Mouse (Mus musculus) forebrain, embryonic 10.5 days (tissue): ENCODE measurements around the gene Ganab. TPM values are rescaled to one million over a fixed set of nuclear protein-coding genes. Genes with fewer than 3 reads are reported as not detected.

ENCODE experiments used
- DNase-seq: peaks from one replicate; pipeline ENCODE4 v3.0.0-alpha.2; 2017; ENCODE audit warnings: low spot score; ENCODE audit errors: extremely low spot score
- H3K27ac ChIP-seq: fragments of 300-500 bp; sonication (generic); 2 replicates; pipeline ENCODE4 v1.5.1; 2016; ENCODE audit warnings: mild to moderate bottlenecking
- H3K27me3 ChIP-seq: fragments of 300-500 bp; sonication (generic); 2 replicates; pipeline ENCODE4 v1.6.1; 2016; ENCODE audit warnings: mild to moderate bottlenecking; ENCODE audit not compliant: poor library complexity, severe bottlenecking
- H3K36me3 ChIP-seq: fragments of 300-500 bp; sonication (generic); replicated peaks from 2 replicates; pipeline ENCODE4 v1.6.1; 2016; ENCODE audit warnings: mild to moderate bottlenecking, moderate library complexity
- H3K4me1 ChIP-seq: fragments of 300-500 bp; sonication (generic); 2 replicates; pipeline ENCODE4 v1.6.1; 2016
- H3K4me3 ChIP-seq: fragments of 300-500 bp; sonication (generic); 2 replicates; pipeline ENCODE4 v1.5.1; 2016; ENCODE audit warnings: mild to moderate bottlenecking, moderate library complexity
- H3K9me3 ChIP-seq: fragments of 300-500 bp; sonication (generic); 2 replicates; pipeline ENCODE4 v1.6.1; 2016; ENCODE audit warnings: mild to moderate bottlenecking, moderate library complexity
- WGBS: fragments of 180-500 bp; shearing (Covaris S2); methylation state at CpG from one replicate; pipeline ENCODE4 v1.1.7; 2016; 5-methylcytosine and 5-hydroxymethylcytosine counted together
- polyA plus RNA-seq: library from polyadenylated mRNA; unstranded; fragments of >200 nt; fragmentation: Nextera tagmentation; extraction: Ambion mirVana; gene quantifications from 2 replicates; pipeline ENCODE4 v1.2.1, GENCODE M21; 2016

The Ganab gene
- polyA plus RNA-seq, 1 experiment from 2014 or later = 121 TPM

GRCm38 (mm10) chr19:8943047-8943446 is 45.2 kb downstream of the Ganab start:
- peaks cover 42% of the 10 kb centered on the region for H3K4me1 ChIP-seq
- H3K9me3 ChIP-seq = no peaks in the 10 kb centered on the region
- no peaks in the 10 kb centered on the region for H3K27me3 ChIP-seq
- H3K4me3 ChIP-seq = peak overlapping the region; percentile 69
- no peak for DNase-seq
- H3K36me3 ChIP-seq = peaks cover 67% of the 10 kb centered on the region
- 83% methylated on average over 2 of the region's 2 CpGs for WGBS
- H3K27ac ChIP-seq = peak overlapping the region; percentile 99; the same call in 1 of the 2 replicates

- 89% methylated on average over 5 of the region's 5 CpGs for WGBS
- Histone ChIP-seq H3K36me3 (peaks cover 67% of the 10 kb centered on the region), H3K27ac (no peak overlapping the region), H3K4me3 (peak overlapping the region; percentile 69), H3K9me3 (no peaks in the 10 kb centered on the region), H3K4me1 (peaks cover 42% of the 10 kb centered on the region), H3K27me3 (no peaks in the 10 kb centered on the region)
- DNase-seq = no peak
Measured at GRCm38 (mm10) chr19:8944062-8944461, 46.2 kb downstream of the Ganab start.

GRCm38 (mm10) chr19:8944750-8945149 is 46.9 kb downstream of the Ganab start:
- H3K4me1 ChIP-seq = peaks cover 42% of the 10 kb centered on the region
- DNase-seq = peak; percentile 54
- H3K9me3 ChIP-seq = no peaks in the 10 kb centered on the region
- peak overlapping the region; percentile 1; the same call in 1 of the 2 replicates for H3K27ac ChIP-seq
- H3K4me3 ChIP-seq = peak overlapping the region; percentile 69
- H3K36me3 ChIP-seq = peaks cover 68% of the 10 kb centered on the region
- H3K27me3 ChIP-seq = no peaks in the 10 kb centered on the region
- WGBS = 58% methylated on average over 5 of the region's 5 CpGs

GRCm38 (mm10) chr19:8945251-8945650 is 47.4 kb downstream of the Ganab start:
- Histone ChIP-seq H3K27ac (0 out of 2 replicates have a peak overlapping the region, but pooled peaks have one; percentile 1), H3K27me3 (no peaks in the 10 kb centered on the region), H3K4me3 (peak overlapping the region; percentile 69), H3K36me3 (peaks cover 72% of the 10 kb centered on the region), H3K4me1 (peaks cover 41% of the 10 kb centered on the region), H3K9me3 (no peaks in the 10 kb centered on the region)
- DNase-seq = no peak
- 91% methylated on average over 6 of the region's 6 CpGs for WGBS

GRCm38 (mm10) chr19:8946929-8947328 is 49.1 kb downstream of the Ganab start:
- DNase-seq = no peak
- Histone ChIP-seq H3K9me3 (no peaks in the 10 kb centered on the region), H3K4me3 (no peak overlapping the region), H3K27ac (no peak overlapping the region), H3K4me1 (peaks cover 30% of the 10 kb centered on the region), H3K36me3 (peaks cover 89% of the 10 kb centered on the region), H3K27me3 (no peaks in the 10 kb centered on the region)
- WGBS = 93% methylated on average over 7 of the region's 7 CpGs

- Histone ChIP-seq H3K36me3 (peaks cover 78% of the 10 kb centered on the region), H3K27me3 (no peaks in the 10 kb centered on the region), H3K27ac (no peak overlapping the region), H3K4me3 (no peak overlapping the region), H3K4me1 (peaks cover 31% of the 10 kb centered on the region), H3K9me3 (no peaks in the 10 kb centered on the region)
- DNase-seq = no peak
- WGBS = 95% methylated on average over 5 of the region's 5 CpGs
Measured at GRCm38 (mm10) chr19:8950190-8950589, 52.3 kb downstream of the Ganab start.

- WGBS = 93% methylated on average over 9 of the region's 9 CpGs
- Histone ChIP-seq H3K27ac (peak overlapping the region; percentile 88; the same call in 1 of the 2 replicates), H3K4me1 (peaks cover 32% of the 10 kb centered on the region), H3K36me3 (peaks cover 78% of the 10 kb centered on the region), H3K9me3 (no peaks in the 10 kb centered on the region), H3K4me3 (peak overlapping the region; percentile 84; the same call in 1 of the 2 replicates), H3K27me3 (no peaks in the 10 kb centered on the region)
- DNase-seq = no peak
Measured at GRCm38 (mm10) chr19:8952241-8952640, 54.4 kb downstream of the Ganab start.

- Histone ChIP-seq H3K27ac (peak within 1 kb of the TSS; percentile 88), H3K36me3 (peaks cover 78% of the 10 kb centered on the region), H3K4me3 (peak within 1 kb of the TSS; percentile 84), H3K9me3 (no peaks in the 10 kb centered on the region), H3K4me1 (peaks cover 32% of the 10 kb centered on the region), H3K27me3 (no peaks in the 10 kb centered on the region)
- WGBS = 5% methylated on average over 46 of the region's 46 CpGs
- peak; percentile 89 for DNase-seq
Measured at GRCm38 (mm10) chr19:8953135-8954039, 55.5 kb downstream of the Ganab start, which contains the start of gene Tut1. Tut1 (plus strand) TSS chr19:8953847.

GRCm38 (mm10) chr19:8954171-8954570 is 56.3 kb downstream of the Ganab start:
- Histone ChIP-seq H3K27me3 (no peaks in the 10 kb centered on the region), H3K36me3 (peaks cover 78% of the 10 kb centered on the region), H3K4me3 (peak overlapping the region; percentile 84), H3K9me3 (no peaks in the 10 kb centered on the region), H3K27ac (peak overlapping the region; percentile 88), H3K4me1 (peaks cover 32% of the 10 kb centered on the region)
- WGBS = 10% methylated on average over 9 of the region's 9 CpGs
- DNase-seq = no peak

- peaks cover 90% of the 10 kb centered on the region for H3K36me3 ChIP-seq
- DNase-seq = no peak
- no peaks in the 10 kb centered on the region for H3K9me3 ChIP-seq
- H3K27ac ChIP-seq = no peak overlapping the region
- no peak overlapping the region for H3K4me3 ChIP-seq
- H3K4me1 ChIP-seq = peaks cover 14% of the 10 kb centered on the region
- WGBS = 88% methylated on average over 2 of the region's 2 CpGs
- no peaks in the 10 kb centered on the region for H3K27me3 ChIP-seq
Measured at GRCm38 (mm10) chr19:8962256-8962655, 64.4 kb downstream of the Ganab start.

- Histone ChIP-seq H3K9me3 (no peaks in the 10 kb centered on the region), H3K4me1 (peaks cover 30% of the 10 kb centered on the region), H3K27me3 (no peaks in the 10 kb centered on the region), H3K4me3 (peak overlapping the region; percentile 90; the same call in 1 of the 2 replicates), H3K27ac (no peak overlapping the region), H3K36me3 (peaks cover 80% of the 10 kb centered on the region)
- no peak for DNase-seq
- WGBS = 91% methylated on average over 11 of the region's 11 CpGs
Measured at GRCm38 (mm10) chr19:8965075-8965474, 67.2 kb downstream of the Ganab start.

- H3K27ac ChIP-seq = peak overlapping the region; percentile 94
- H3K36me3 ChIP-seq = peaks cover 80% of the 10 kb centered on the region
Measured at GRCm38 (mm10) chr19:8965771-8966170, 67.9 kb downstream of the Ganab start.

GRCm38 (mm10) chr19:8966198-8966589 is 68.3 kb downstream of the Ganab start:
- Histone ChIP-seq H3K27ac (peak overlapping the region; percentile 94), H3K36me3 (peaks cover 80% of the 10 kb centered on the region), H3K4me3 (peak overlapping the region; percentile 90), H3K4me1 (peaks cover 30% of the 10 kb centered on the region), H3K27me3 (no peaks in the 10 kb centered on the region), H3K9me3 (no peaks in the 10 kb centered on the region)
- no peak for DNase-seq
- WGBS = 51% methylated on average over 5 of the region's 5 CpGs

More at GRCm38 (mm10) chr19:8965771-8966170, 67.9 kb downstream of the Ganab start:
- 88% methylated on average over 8 of the region's 8 CpGs for WGBS
- DNase-seq = no peak
- Histone ChIP-seq H3K27me3 (no peaks in the 10 kb centered on the region), H3K9me3 (no peaks in the 10 kb centered on the region), H3K4me3 (peak overlapping the region; percentile 90), H3K4me1 (peaks cover 30% of the 10 kb centered on the region)
